Mouse (Mus musculus) C2C12 (cell line): ENCODE data around the gene Pla2g12b. TPM values are rescaled to one million over a fixed set of nuclear protein-coding genes. Genes with fewer than 3 reads are reported as not detected.

ENCODE experiments used
- H3K27me3 ChIP-seq: one replicate; pipeline ENCODE4 v1.6.1; 2011; ENCODE audit not compliant: control insufficient read depth, insufficient read depth, insufficient read length
- H3K36me3 ChIP-seq: one replicate; pipeline ENCODE4 v1.6.1; 2011; ENCODE audit not compliant: control insufficient read depth, insufficient read depth
- H3K4me3 ChIP-seq: one replicate; pipeline ENCODE4 v1.5.1; 2011; ENCODE audit warnings: mild to moderate bottlenecking, control low read depth; ENCODE audit not compliant: poor library complexity, insufficient read depth, severe bottlenecking
- H3K79me2 ChIP-seq: one replicate; pipeline ENCODE4 v1.6.1; 2011; ENCODE audit not compliant: control insufficient read depth, insufficient read depth
- H3K79me3 ChIP-seq: one replicate; pipeline ENCODE4 v1.6.1; 2011; ENCODE audit warnings: low read depth, control low read depth
- H3ac ChIP-seq: one replicate; pipeline ENCODE3; 2011; ENCODE audit warnings: low read depth; ENCODE audit not compliant: control insufficient read depth, insufficient read length
- CEBPB ChIP-seq: IDR thresholded peaks from one replicate; pipeline ENCODE4 v1.6.1; 2011; ENCODE audit warnings: low read depth, mild to moderate bottlenecking, control low read depth, moderate library complexity
- CTCF ChIP-seq: IDR thresholded peaks from one replicate; pipeline ENCODE4 v1.5.1; 2011; ENCODE audit not compliant: control insufficient read depth, insufficient read depth, insufficient read length
- FOSL1 ChIP-seq: IDR thresholded peaks from one replicate; pipeline ENCODE4 v1.8.0; 2011; ENCODE audit warnings: mild to moderate bottlenecking, low read length; ENCODE audit not compliant: poor library complexity, insufficient read depth, severe bottlenecking
- MAX ChIP-seq: IDR thresholded peaks from one replicate; pipeline ENCODE4 v1.6.1; 2011; ENCODE audit warnings: mild to moderate bottlenecking, control low read depth
- MYOD1 ChIP-seq: IDR thresholded peaks from one replicate; pipeline ENCODE4 v1.6.1; 2011; ENCODE audit warnings: low read depth; ENCODE audit not compliant: control insufficient read depth, insufficient read length
- MYOG ChIP-seq: IDR thresholded peaks from one replicate; pipeline ENCODE4 v1.6.1; 2011; ENCODE audit not compliant: control insufficient read depth, insufficient read length; ENCODE audit errors: extremely low read depth
- USF1 ChIP-seq: IDR thresholded peaks from one replicate; pipeline ENCODE4 v1.6.1; 2011; ENCODE audit warnings: low read depth, mild to moderate bottlenecking, control low read depth, moderate library complexity
- polyA plus RNA-seq: library from polyadenylated mRNA; unstranded; fragments of >200 nt; fragmentation: generic; extraction: Trizol; gene quantifications from one replicate; pipeline ENCODE4 v1.2.1, GENCODE M21; 2012; ENCODE audit warnings: missing spikeins

Gene Pla2g12b
- polyA plus RNA-seq, 1 experiment: not detected

DNA sequence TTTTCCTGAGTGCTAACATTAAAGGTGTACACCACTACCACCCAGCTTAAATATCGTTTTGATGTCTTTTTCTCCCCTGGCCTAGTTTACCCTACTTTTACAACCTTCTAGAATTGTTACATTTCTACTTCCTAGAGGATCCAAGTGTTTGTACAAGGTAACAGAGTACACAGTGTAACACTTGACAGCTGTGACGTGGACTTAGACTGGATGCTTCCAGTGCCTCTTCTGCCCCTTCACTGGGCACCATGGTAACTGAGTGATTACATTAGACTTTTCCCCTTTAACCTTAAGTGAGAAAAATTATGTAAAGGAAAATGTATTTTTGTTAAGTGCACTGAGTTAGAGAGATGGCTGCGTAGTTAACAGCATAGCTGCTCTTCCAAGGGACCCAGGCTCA, 38.9 kb upstream of the Pla2g12b start:
- H3K27me3 ChIP-seq: no peaks in the 10 kb centered on the region
- no peaks in the 10 kb centered on the region for H3K79me3 ChIP-seq
- H3ac ChIP-seq: no peak overlapping the region
- H3K4me3 ChIP-seq: no peak overlapping the region
- TF ChIP-seq MYOD1: no peak
- no peak for TF ChIP-seq FOSL1
- H3K36me3 ChIP-seq: peaks cover 92% of the 10 kb centered on the region
- H3K79me2 ChIP-seq: no peaks in the 10 kb centered on the region

DNA sequence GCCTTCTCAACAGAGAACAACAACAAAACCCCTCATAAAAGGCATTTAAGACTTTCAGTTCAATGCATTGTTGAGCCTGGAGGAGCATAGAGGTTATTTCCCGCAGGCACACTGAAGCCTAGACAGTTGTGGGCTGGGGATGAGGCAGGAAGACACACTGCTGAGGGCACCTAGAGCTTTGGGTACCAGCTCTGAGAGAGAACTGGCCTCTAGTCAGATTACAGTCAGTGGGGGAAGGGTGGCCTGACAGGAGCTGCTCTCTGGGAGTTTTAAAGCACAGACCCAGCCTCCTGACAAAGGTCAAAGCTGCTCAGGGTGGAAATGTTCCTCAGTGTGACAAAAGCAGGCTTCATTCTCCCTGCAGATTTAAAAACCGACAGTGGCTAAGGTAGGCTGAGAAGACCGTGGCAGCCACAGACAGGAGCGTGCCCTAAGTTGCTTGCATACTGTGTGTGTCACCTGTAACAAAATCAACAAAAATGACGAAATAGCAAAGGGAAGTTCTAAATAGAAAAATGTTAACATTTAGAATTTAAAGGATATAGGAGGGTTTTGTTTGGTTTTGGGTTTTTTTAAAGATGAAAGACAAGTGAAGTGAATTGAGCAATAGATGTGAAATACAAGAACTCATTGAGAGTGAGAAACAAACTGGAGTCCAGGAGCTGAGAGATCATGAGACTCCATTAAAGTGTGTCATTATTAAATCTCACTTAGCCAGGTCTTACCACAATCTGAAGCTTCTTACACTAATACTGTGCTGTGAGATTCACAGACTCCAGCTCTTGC, 37.5 kb upstream of the Pla2g12b start:
- H3K27me3 ChIP-seq: no peaks in the 10 kb centered on the region
- peaks cover 97% of the 10 kb centered on the region for H3K36me3 ChIP-seq
- TF ChIP-seq MYOG: no peak
- no peak for TF ChIP-seq FOSL1
- no peak for TF ChIP-seq CTCF
- TF ChIP-seq MAX: no peak
- no peak for TF ChIP-seq CEBPB
- no peaks in the 10 kb centered on the region for H3K79me2 ChIP-seq
- H3K4me3 ChIP-seq: no peak overlapping the region
- H3ac ChIP-seq: no peak overlapping the region
- no peaks in the 10 kb centered on the region for H3K79me3 ChIP-seq

GRCm38 (mm10) chr10:59366746-59367145, 36.7 kb upstream of the Pla2g12b start:
- no peaks in the 10 kb centered on the region for H3K79me2 ChIP-seq
- no peaks in the 10 kb centered on the region for H3K27me3 ChIP-seq
- H3K79me3 ChIP-seq: no peaks in the 10 kb centered on the region
- no peak for TF ChIP-seq USF1
- H3K4me3 ChIP-seq: no peak overlapping the region
- no peak overlapping the region for H3ac ChIP-seq
- H3K36me3 ChIP-seq: peaks cover 96% of the 10 kb centered on the region

GRCm38 (mm10) chr10:59367206-59367605, 36.3 kb upstream of the Pla2g12b start:
- H3ac ChIP-seq: no peak overlapping the region
- no peaks in the 10 kb centered on the region for H3K79me3 ChIP-seq
- TF ChIP-seq CTCF (no peak), USF1 (no peak), FOSL1 (no peak), MYOD1 (no peak), MYOG (no peak), CEBPB (no peak), MAX (no peak)
- H3K79me2 ChIP-seq: no peaks in the 10 kb centered on the region
- no peaks in the 10 kb centered on the region for H3K27me3 ChIP-seq
- no peak overlapping the region for H3K4me3 ChIP-seq
- peaks cover 96% of the 10 kb centered on the region for H3K36me3 ChIP-seq

- TF ChIP-seq FOSL1 (no peak), MYOG (no peak), CTCF (no peak), MYOD1 (no peak), MAX (no peak), USF1 (no peak), CEBPB (no peak)
- Histone ChIP-seq H3K79me3 (no peaks in the 10 kb centered on the region), H3ac (no peak overlapping the region), H3K27me3 (no peaks in the 10 kb centered on the region), H3K4me3 (no peak overlapping the region), H3K36me3 (peaks cover 96% of the 10 kb centered on the region), H3K79me2 (no peaks in the 10 kb centered on the region)
These were observed 34.7 kb upstream of the Pla2g12b start for GRCm38 (mm10) chr10:59368729-59369128.

DNA sequence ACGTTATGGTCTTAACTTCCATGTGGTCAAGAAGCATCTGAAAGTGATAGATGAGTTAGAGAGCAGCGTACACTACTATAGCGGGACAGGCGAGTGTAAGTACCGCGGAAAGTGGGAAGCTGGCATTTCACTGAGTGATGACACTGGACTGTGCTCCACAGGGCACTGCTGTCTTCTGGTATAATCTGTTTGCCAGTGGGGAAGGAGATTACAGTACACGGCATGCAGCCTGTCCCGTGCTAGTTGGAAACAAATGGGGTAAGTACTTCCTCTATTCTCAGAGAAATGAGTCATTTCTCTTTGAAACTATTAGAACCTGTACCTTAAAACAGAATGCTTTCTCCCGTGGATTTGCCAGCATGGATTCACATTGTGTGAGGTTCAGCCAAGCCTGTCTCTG, 34.0 kb upstream of the Pla2g12b start:
- H3K79me3 ChIP-seq: no peaks in the 10 kb centered on the region
- no peak for TF ChIP-seq MYOG
- TF ChIP-seq CTCF: no peak
- TF ChIP-seq CEBPB: no peak
- no peak for TF ChIP-seq MYOD1
- TF ChIP-seq USF1: no peak
- no peak for TF ChIP-seq FOSL1
- TF ChIP-seq MAX: no peak
- H3K4me3 ChIP-seq: no peak overlapping the region
- H3K36me3 ChIP-seq: peaks cover 93% of the 10 kb centered on the region
- H3K79me2 ChIP-seq: no peaks in the 10 kb centered on the region
- H3ac ChIP-seq: no peak overlapping the region
- H3K27me3 ChIP-seq: no peaks in the 10 kb centered on the region
